22 mouse cellular contexts compared by ENCODE assay signal in genomic region chr16:23117173-23117572, GRCm38 (mm10). TPM values are rescaled to one million over a fixed set of nuclear protein-coding genes. Genes with fewer than 3 reads are reported as not detected.
DNase-seq lines count a peak whose midpoint lies in the region; TF ChIP-seq lines count a peak whose summit lies in the region.
"Had no signal": no experiment of that assay in that cellular context is flagged by ENCODE, and none has a peak within 500 bp of the region (broad histone marks: within the 10 kb centered on the region; RNA-seq: fewer than 3 reads in every experiment).

No protein-coding gene starts in this region.

- H3K36me3 ChIP-seq in myocyte (ENCODE audit: control insufficient read depth, insufficient read depth) = peaks cover 43% of the 10 kb centered on the region

- no peaks in the 10 kb centered on the region for H3K27me3 ChIP-seq in myocyte (ENCODE audit: control insufficient read depth, insufficient read depth, insufficient read length)
- H3K27me3 ChIP-seq: embryonic facial prominence, embryonic 12.5 days; forebrain, embryonic 12.5 days; forebrain, embryonic 15.5 days had no signal

- no peaks in the 10 kb centered on the region for H3K79me2 ChIP-seq in myocyte (ENCODE audit: control insufficient read depth, insufficient read depth)

- intact Hi-C loops in heart, postnatal 25 days (cut with DNase I) = no loop called here

- H3K4me3 ChIP-seq in myocyte = no peak overlapping the region
- H3K4me3 ChIP-seq: embryonic facial prominence, embryonic 10.5 days; embryonic facial prominence, embryonic 12.5 days; forebrain, embryonic 12.5 days; forebrain, embryonic 15.5 days had no signal

- no peak overlapping the region for H3ac ChIP-seq in myocyte (ENCODE audit: control insufficient read depth, insufficient read length)

- DNase-seq in heart, adult 11 months = peak; percentile 31
- DNase-seq in heart, postnatal 25 days (ENCODE audit: low spot score) = no peak
- peak; percentile 55 for DNase-seq in R1 (ENCODE audit: low read depth, low spot score)
- no peak for DNase-seq in heart, adult 9 months (ENCODE audit: low spot score in 2 of 2)
- DNase-seq in Muller cell, postnatal 12 days (ENCODE audit: inconsistent ontology term) = no peak
- DNase-seq: adrenal gland, adult 2 months; adrenal gland, postnatal 10 days; adrenal gland, postnatal 25 days; cerebellum, adult 11 months; cerebellum, adult 18-20 months; cerebellum, adult 9-10 months; cerebellum, postnatal 10 days; cerebellum, postnatal 25 days; forebrain, postnatal 0 days had no signal

- TF ChIP-seq POLR2A in myocyte (IDR thresholded peaks at IDR 0.05; ENCODE audit: insufficient read length, low read depth) = no peak

- no peak overlapping the region for H3K4me2 ChIP-seq in myocyte (ENCODE audit: low read depth)
- H3K4me2 ChIP-seq: embryonic facial prominence, embryonic 12.5 days; forebrain, embryonic 12.5 days; forebrain, embryonic 15.5 days had no signal

TF ChIP-seq in myocyte, 11 proteins besides CTCF, POLR2A, EP300 and RAD21:
- TF ChIP-seq REST (IDR thresholded peaks at IDR 0.05; ENCODE audit: insufficient read depth, insufficient read length) = no peak
- TF ChIP-seq POLR2AphosphoS2 (IDR thresholded peaks at IDR 0.05; ENCODE audit: insufficient read length, low read depth) = peak; percentile 33

RNA-seq across cellular contexts. Expression of gene Eif4a2, which starts 9.9 kb away (rescaled TPM):
- total RNA-seq in heart, postnatal 25 days (2021) = 100 to 1,000 TPM; 300 to 346 TPM
- 141 TPM for polyA plus RNA-seq in myocyte (2012; fragmentation: generic; extraction: Trizol)

RNA-seq across cellular contexts. Expression of gene Rfc4, which starts 10.4 kb away (rescaled TPM):
- 1 to 10 TPM; 6.6 to 6.8 TPM for total RNA-seq in heart, postnatal 25 days (2021)
- polyA plus RNA-seq in myocyte (2012; fragmentation: generic; extraction: Trizol) = 18.9 TPM
- polyA plus RNA-seq: adrenal gland, adult 2 months had no signal

RNA-seq across cellular contexts. Expression of gene Adipoq, which starts 29.2 kb away (rescaled TPM):
- 10 to 100 TPM in 1 of 2 experiments, 1 to 10 TPM in 1; 3.0 to 11.3 TPM for total RNA-seq in heart, postnatal 25 days (2021)
- polyA plus RNA-seq in myocyte (2012; fragmentation: generic; extraction: Trizol) = not detected
- polyA plus RNA-seq: C2C12; embryonic facial prominence, embryonic 10.5 days; embryonic facial prominence, embryonic 12.5 days; forebrain, embryonic 12.5 days; forebrain, embryonic 15.5 days; forebrain, postnatal 0 days; G1E had no signal

RNA-seq across cellular contexts. Expression of gene Kng1, which starts 59.5 kb away (rescaled TPM):
- not detected for total RNA-seq in heart, postnatal 25 days (2021)
- polyA plus RNA-seq in myocyte (2012; fragmentation: generic; extraction: Trizol) = not detected
- total RNA-seq: forebrain, postnatal 0 days; G1E had no signal
- polyA plus RNA-seq: adrenal gland, adult 2 months; C2C12; cortical plate, adult 2 months; embryonic facial prominence, embryonic 10.5 days; embryonic facial prominence, embryonic 12.5 days; forebrain, embryonic 12.5 days; forebrain, embryonic 15.5 days; forebrain, postnatal 0 days; G1E had no signal

Comparison
In these comparisons a context has a peak if more than half of its experiments do, and no peak if none do; other contexts are left out.
1. DNase-seq: peak in heart, adult 11 months (single experiment) and R1 (single experiment); none in heart, postnatal 25 days (single experiment), heart, adult 9 months (0 of 2) and Muller cell, postnatal 12 days (single experiment).